Mouse (Mus musculus): Measurements from ENCODE around the gene Tmub1. TPM values are rescaled to one million over a fixed set of nuclear protein-coding genes. Genes with fewer than 3 reads are reported as not detected.
"Not testable (repeated sequence)": the region's sequence is repeated elsewhere in the genome, so short reads cannot be mapped to it uniquely, and the experiment has no call there.

The Tmub1 gene
- polyA plus RNA-seq, 1 experiment from 2014 or later = 24.7 TPM

GRCm38 (mm10) chr5:24401969-24402368, 45.7 kb downstream of the Tmub1 start:
- no peaks in the 10 kb centered on the region for H3K9me3 ChIP-seq (replicated peaks; ENCODE audit: control insufficient read depth, low read length)
- no peaks in the 10 kb centered on the region; the same call in 1 of the 2 replicates for H3K4me1 ChIP-seq (ENCODE audit: control insufficient read depth, insufficient read depth, low read length)
- H3K9ac ChIP-seq (replicated peaks; ENCODE audit: low read length) = no peak overlapping the region
- 85% methylated on average over 9 of the region's 9 CpGs for WGBS
- no peak overlapping the region for H3K4me2 ChIP-seq (ENCODE audit: low read depth, low read length)
- no peak for ATAC-seq (replicated peaks; ENCODE audit: insufficient number of reproducible peaks, low FRiP score, low TSS enrichment, low read depth)
- H3K36me3 ChIP-seq (replicated peaks; ENCODE audit: control insufficient read depth, insufficient read depth, low read depth, low read length) = no peaks in the 10 kb centered on the region
- DNase-seq (ENCODE audit: low spot score) = no peak
- no peaks in the 10 kb centered on the region for H3K27me3 ChIP-seq (ENCODE audit: control insufficient read depth, insufficient read depth, low read length)
- no peak overlapping the region for H3K4me3 ChIP-seq (ENCODE audit: low read depth, low read length)
- no peak overlapping the region for H3K27ac ChIP-seq (replicated peaks; ENCODE audit: low read depth, low read length)

GRCm38 (mm10) chr5:24400911-24401605, 46.6 kb downstream of the Tmub1 start:
- Histone ChIP-seq H3K4me3 (ENCODE audit: low read depth, low read length) (no peak overlapping the region), H3K4me1 (ENCODE audit: control insufficient read depth, insufficient read depth, low read length) (no peaks in the 10 kb centered on the region; the same call in 1 of the 2 replicates), H3K36me3 (replicated peaks; ENCODE audit: control insufficient read depth, insufficient read depth, low read depth, low read length) (no peaks in the 10 kb centered on the region), H3K27me3 (ENCODE audit: control insufficient read depth, insufficient read depth, low read length) (no peaks in the 10 kb centered on the region), H3K4me2 (ENCODE audit: low read depth, low read length) (no peak overlapping the region), H3K9me3 (replicated peaks; ENCODE audit: control insufficient read depth, low read length) (no peaks in the 10 kb centered on the region), H3K27ac (replicated peaks; ENCODE audit: low read depth, low read length) (no peak overlapping the region), H3K9ac (replicated peaks; ENCODE audit: low read length) (no peak overlapping the region)
- no peak for ATAC-seq (replicated peaks; ENCODE audit: insufficient number of reproducible peaks, low FRiP score, low TSS enrichment, low read depth)
- 95% methylated on average over 5 of the region's 5 CpGs for WGBS
- no peak for DNase-seq (ENCODE audit: low spot score)

GRCm38 (mm10) chr5:24400362-24400761, 47.3 kb downstream of the Tmub1 start:
- 83% methylated on average over 11 of the region's 11 CpGs for WGBS

GRCm38 (mm10) chr5:24399686-24400085, 48.0 kb downstream of the Tmub1 start:
- no peaks in the 10 kb centered on the region; the same call in 1 of the 2 replicates for H3K4me1 ChIP-seq (ENCODE audit: control insufficient read depth, insufficient read depth, low read length)
- DNase-seq (ENCODE audit: low spot score) (no peak), ATAC-seq (replicated peaks; ENCODE audit: insufficient number of reproducible peaks, low FRiP score, low TSS enrichment, low read depth) (0 out of 2 replicates have a peak, but pooled peaks have one; percentile 11)
- no peak overlapping the region for H3K9ac ChIP-seq (replicated peaks; ENCODE audit: low read length)
- H3K9me3 ChIP-seq (replicated peaks; ENCODE audit: control insufficient read depth, low read length) = no peaks in the 10 kb centered on the region
- no peaks in the 10 kb centered on the region for H3K36me3 ChIP-seq (replicated peaks; ENCODE audit: control insufficient read depth, insufficient read depth, low read depth, low read length)
- no peak overlapping the region for H3K4me3 ChIP-seq (ENCODE audit: low read depth, low read length)
- no peaks in the 10 kb centered on the region for H3K27me3 ChIP-seq (ENCODE audit: control insufficient read depth, insufficient read depth, low read length)
- H3K4me2 ChIP-seq (ENCODE audit: low read depth, low read length) = no peak overlapping the region
- 80% methylated on average over 10 of the region's 10 CpGs for WGBS
- H3K27ac ChIP-seq (replicated peaks; ENCODE audit: low read depth, low read length) = no peak overlapping the region

More at GRCm38 (mm10) chr5:24400362-24400761, 47.3 kb downstream of the Tmub1 start:
- Histone ChIP-seq H3K9me3 (replicated peaks; ENCODE audit: control insufficient read depth, low read length) (no peaks in the 10 kb centered on the region), H3K4me2 (ENCODE audit: low read depth, low read length) (no peak overlapping the region), H3K4me3 (ENCODE audit: low read depth, low read length) (no peak overlapping the region), H3K4me1 (ENCODE audit: control insufficient read depth, insufficient read depth, low read length) (no peaks in the 10 kb centered on the region; the same call in 1 of the 2 replicates), H3K36me3 (replicated peaks; ENCODE audit: control insufficient read depth, insufficient read depth, low read depth, low read length) (no peaks in the 10 kb centered on the region), H3K9ac (replicated peaks; ENCODE audit: low read length) (no peak overlapping the region), H3K27me3 (ENCODE audit: control insufficient read depth, insufficient read depth, low read length) (no peaks in the 10 kb centered on the region), H3K27ac (replicated peaks; ENCODE audit: low read depth, low read length) (no peak overlapping the region)
- DNase-seq (ENCODE audit: low spot score) = no peak
- 0 out of 2 replicates have a peak, but pooled peaks have one; percentile 16 for ATAC-seq (replicated peaks; ENCODE audit: insufficient number of reproducible peaks, low FRiP score, low TSS enrichment, low read depth)

GRCm38 (mm10) chr5:24396254-24396653, 51.4 kb downstream of the Tmub1 start:
- WGBS = 89% methylated on average over 6 of the region's 6 CpGs
- H3K27me3 ChIP-seq (ENCODE audit: control insufficient read depth, insufficient read depth, low read length); H3K36me3 ChIP-seq (replicated peaks; ENCODE audit: control insufficient read depth, insufficient read depth, low read depth, low read length); ATAC-seq (replicated peaks; ENCODE audit: insufficient number of reproducible peaks, low FRiP score, low TSS enrichment, low read depth); H3K4me2 ChIP-seq (ENCODE audit: low read depth, low read length); H3K4me1 ChIP-seq (ENCODE audit: control insufficient read depth, insufficient read depth, low read length); H3K4me3 ChIP-seq (ENCODE audit: low read depth, low read length); H3K9me3 ChIP-seq (replicated peaks; ENCODE audit: control insufficient read depth, low read length); DNase-seq (ENCODE audit: low spot score); H3K9ac ChIP-seq (replicated peaks; ENCODE audit: low read length); H3K27ac ChIP-seq (replicated peaks; ENCODE audit: low read depth, low read length): not testable (repeated sequence)

Other genes starting within 250 kb of the Tmub1 start
- 3.7 and 4.2 TPM in 2 replicates for gene Kcnh2, start 96.2 kb downstream of the Tmub1 start, polyA plus RNA-seq (2014; fragmentation: Nextera tagmentation; extraction: Ambion mirVana)
- 3.2 and 4.2 TPM in 2 replicates for gene Nos3, start 83.0 kb downstream of the Tmub1 start, polyA plus RNA-seq (2014; fragmentation: Nextera tagmentation; extraction: Ambion mirVana)
- 0.18 and 0.21 TPM in 2 replicates for gene Atg9b, start 55.7 kb downstream of the Tmub1 start, polyA plus RNA-seq (2014; fragmentation: Nextera tagmentation; extraction: Ambion mirVana)
- gene Abcb8, start 54.2 kb downstream of the Tmub1 start, polyA plus RNA-seq (2014; fragmentation: Nextera tagmentation; extraction: Ambion mirVana) = 27.0 and 27.4 TPM in 2 replicates
- 0.42 and 0.45 TPM in 2 replicates for gene Asic3, start 34.5 kb downstream of the Tmub1 start, polyA plus RNA-seq (2014; fragmentation: Nextera tagmentation; extraction: Ambion mirVana)
- gene Cdk5, start 24.3 kb downstream of the Tmub1 start, polyA plus RNA-seq (2014; fragmentation: Nextera tagmentation; extraction: Ambion mirVana) = 49.9 and 50.8 TPM in 2 replicates
- gene Slc4a2, start 24.0 kb downstream of the Tmub1 start, polyA plus RNA-seq (2014; fragmentation: Nextera tagmentation; extraction: Ambion mirVana) = 16.5 and 20.6 TPM in 2 replicates
- 77.8 and 88.2 TPM in 2 replicates for gene Fastk, start 2.6 kb downstream of the Tmub1 start, polyA plus RNA-seq (2014; fragmentation: Nextera tagmentation; extraction: Ambion mirVana)
- gene Agap3, start 4.3 kb upstream of the Tmub1 start, polyA plus RNA-seq (2014; fragmentation: Nextera tagmentation; extraction: Ambion mirVana) = 40.0 and 45.1 TPM in 2 replicates
- gene Gbx1, start 79.3 kb upstream of the Tmub1 start, polyA plus RNA-seq (2014; fragmentation: Nextera tagmentation; extraction: Ambion mirVana) = 0.07 and 0.13 TPM in 2 replicates
- 0.24 and 0.36 TPM in 2 replicates for gene Asb10, start 93.1 kb upstream of the Tmub1 start, polyA plus RNA-seq (2014; fragmentation: Nextera tagmentation; extraction: Ambion mirVana)
- not detected in 2 replicates for gene 4931409K22Rik, start 109.0 kb upstream of the Tmub1 start, polyA plus RNA-seq (2014; fragmentation: Nextera tagmentation; extraction: Ambion mirVana)
- gene Abcf2, start 129.6 kb upstream of the Tmub1 start, polyA plus RNA-seq (2014; fragmentation: Nextera tagmentation; extraction: Ambion mirVana) = 148 and 159 TPM in 2 replicates
- gene Chpf2, start 138.9 kb upstream of the Tmub1 start, polyA plus RNA-seq (2014; fragmentation: Nextera tagmentation; extraction: Ambion mirVana) = 6.4 and 7.1 TPM in 2 replicates
- gene Smarcd3, start 176.6 kb upstream of the Tmub1 start, polyA plus RNA-seq (2014; fragmentation: Nextera tagmentation; extraction: Ambion mirVana) = 46.2 and 47.1 TPM in 2 replicates
- 37.3 and 38.6 TPM in 2 replicates for gene Nub1, start 237.7 kb upstream of the Tmub1 start, polyA plus RNA-seq (2014; fragmentation: Nextera tagmentation; extraction: Ambion mirVana)